Mouse (Mus musculus) C2C12 (cell line): ENCODE data around the gene Mypop. TPM values are rescaled to one million over a fixed set of nuclear protein-coding genes. Genes with fewer than 3 reads are reported as not detected.

ENCODE experiments used
- H3K27me3 ChIP-seq: one replicate; pipeline ENCODE4 v1.6.1; 2011; ENCODE audit not compliant: control insufficient read depth, insufficient read depth, insufficient read length
- H3K36me3 ChIP-seq: one replicate; pipeline ENCODE4 v1.6.1; 2011; ENCODE audit not compliant: control insufficient read depth, insufficient read depth
- H3K4me3 ChIP-seq: one replicate; pipeline ENCODE4 v1.5.1; 2011; ENCODE audit warnings: mild to moderate bottlenecking, control low read depth; ENCODE audit not compliant: poor library complexity, insufficient read depth, severe bottlenecking
- H3K79me2 ChIP-seq: one replicate; pipeline ENCODE4 v1.6.1; 2011; ENCODE audit not compliant: control insufficient read depth, insufficient read depth
- H3K79me3 ChIP-seq: one replicate; pipeline ENCODE4 v1.6.1; 2011; ENCODE audit warnings: low read depth, control low read depth
- H3ac ChIP-seq: one replicate; pipeline ENCODE3; 2011; ENCODE audit warnings: low read depth; ENCODE audit not compliant: control insufficient read depth, insufficient read length
- CEBPB ChIP-seq: IDR thresholded peaks from one replicate; pipeline ENCODE4 v1.6.1; 2011; ENCODE audit warnings: low read depth, mild to moderate bottlenecking, control low read depth, moderate library complexity
- CTCF ChIP-seq: IDR thresholded peaks from one replicate; pipeline ENCODE4 v1.5.1; 2011; ENCODE audit not compliant: control insufficient read depth, insufficient read depth, insufficient read length
- FOSL1 ChIP-seq: IDR thresholded peaks from one replicate; pipeline ENCODE4 v1.8.0; 2011; ENCODE audit warnings: mild to moderate bottlenecking, low read length; ENCODE audit not compliant: poor library complexity, insufficient read depth, severe bottlenecking
- MAX ChIP-seq: IDR thresholded peaks from one replicate; pipeline ENCODE4 v1.6.1; 2011; ENCODE audit warnings: mild to moderate bottlenecking, control low read depth
- MYOD1 ChIP-seq: IDR thresholded peaks from one replicate; pipeline ENCODE4 v1.6.1; 2011; ENCODE audit warnings: low read depth; ENCODE audit not compliant: control insufficient read depth, insufficient read length
- MYOG ChIP-seq: IDR thresholded peaks from one replicate; pipeline ENCODE4 v1.6.1; 2011; ENCODE audit not compliant: control insufficient read depth, insufficient read length; ENCODE audit errors: extremely low read depth
- USF1 ChIP-seq: IDR thresholded peaks from one replicate; pipeline ENCODE4 v1.6.1; 2011; ENCODE audit warnings: low read depth, mild to moderate bottlenecking, control low read depth, moderate library complexity
- polyA plus RNA-seq: library from polyadenylated mRNA; unstranded; fragments of >200 nt; fragmentation: generic; extraction: Trizol; gene quantifications from one replicate; pipeline ENCODE4 v1.2.1, GENCODE M21; 2012; ENCODE audit warnings: missing spikeins

Gene Mypop
- polyA plus RNA-seq, 1 experiment, result 17.8 TPM

DNA sequence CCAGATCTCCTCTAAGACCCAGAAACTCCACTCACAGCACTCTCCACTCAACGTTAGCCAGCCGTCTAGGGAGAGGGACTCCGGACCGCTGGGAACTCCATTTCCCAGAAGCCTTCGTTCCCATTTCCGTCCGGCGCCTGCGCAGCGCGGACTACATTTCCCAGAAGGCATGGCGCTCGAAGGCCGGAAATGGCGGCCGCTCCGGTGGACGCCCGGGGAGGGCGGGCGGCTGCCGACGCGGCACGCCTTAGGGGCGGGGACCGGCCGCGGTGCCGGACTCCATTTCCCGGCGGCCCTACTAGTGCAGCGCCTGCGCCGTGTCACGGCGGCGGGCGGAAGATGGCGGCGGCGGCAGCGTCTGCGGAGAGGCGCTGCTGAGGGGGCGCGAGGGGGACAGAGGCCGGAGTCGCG, 33.1 kb downstream of the Mypop start, which contains the start of gene Sympk:
Sympk (plus strand) TSS at position 282 of the 411 bp plus-strand sequence.
- H3ac ChIP-seq, result peak within 1 kb of the TSS; percentile 91
- peaks cover 12% of the 10 kb centered on the region for H3K27me3 ChIP-seq
- H3K79me2 ChIP-seq, result peaks cover 45% of the 10 kb centered on the region
- peaks cover 5% of the 10 kb centered on the region for H3K36me3 ChIP-seq
- peaks cover 18% of the 10 kb centered on the region for H3K79me3 ChIP-seq
- TF ChIP-seq MYOG (no peak), MAX (no peak), CTCF (no peak), CEBPB (no peak), USF1 (no peak), MYOD1 (no peak), FOSL1 (no peak)
- peak within 1 kb of the TSS; percentile 63 for H3K4me3 ChIP-seq

DNA sequence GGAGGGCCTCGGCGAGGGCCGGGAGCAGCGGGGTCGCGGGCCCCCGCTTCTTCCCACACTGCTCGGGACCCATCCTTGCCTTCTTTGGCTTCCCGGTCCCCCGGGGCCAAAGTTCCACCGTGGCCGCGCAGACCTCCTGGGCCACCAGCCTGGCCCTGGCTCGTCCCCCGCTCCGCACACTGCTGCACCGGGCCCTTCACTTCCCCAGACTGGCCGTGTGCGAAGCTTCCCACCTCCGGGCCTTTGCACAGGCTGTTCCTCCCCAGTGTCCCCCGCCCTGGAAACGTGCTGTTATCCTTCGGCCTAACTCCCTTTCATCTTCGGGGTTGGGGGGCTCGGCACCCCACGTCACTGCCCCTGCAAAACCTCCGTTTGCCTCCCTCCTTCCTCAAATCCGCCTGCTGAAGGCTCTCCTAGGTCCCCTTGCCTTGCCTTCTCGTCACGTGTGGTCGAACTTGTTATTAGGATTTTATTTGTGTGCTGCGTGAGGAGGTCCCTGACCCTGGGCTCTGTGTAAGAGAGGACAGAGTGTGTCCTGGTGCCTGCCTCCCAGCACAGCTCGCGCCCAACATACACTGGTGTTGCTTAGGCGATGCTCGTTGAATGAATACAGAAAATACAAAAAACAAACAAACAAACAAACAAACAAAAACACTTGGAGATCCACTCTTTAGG, 33.7 kb downstream of the Mypop start:
- peaks cover 45% of the 10 kb centered on the region for H3K79me2 ChIP-seq
- H3K4me3 ChIP-seq, result peak overlapping the region; percentile 63
- H3K27me3 ChIP-seq, result peaks cover 12% of the 10 kb centered on the region
- no peak for TF ChIP-seq CTCF
- TF ChIP-seq FOSL1, result no peak
- TF ChIP-seq MYOG, result no peak
- no peak for TF ChIP-seq MAX
- no peak for TF ChIP-seq MYOD1
- no peak for TF ChIP-seq CEBPB
- TF ChIP-seq USF1, result no peak
- peak overlapping the region; percentile 91 for H3ac ChIP-seq
- peaks cover 18% of the 10 kb centered on the region for H3K79me3 ChIP-seq
- H3K36me3 ChIP-seq, result peaks cover 11% of the 10 kb centered on the region

DNA sequence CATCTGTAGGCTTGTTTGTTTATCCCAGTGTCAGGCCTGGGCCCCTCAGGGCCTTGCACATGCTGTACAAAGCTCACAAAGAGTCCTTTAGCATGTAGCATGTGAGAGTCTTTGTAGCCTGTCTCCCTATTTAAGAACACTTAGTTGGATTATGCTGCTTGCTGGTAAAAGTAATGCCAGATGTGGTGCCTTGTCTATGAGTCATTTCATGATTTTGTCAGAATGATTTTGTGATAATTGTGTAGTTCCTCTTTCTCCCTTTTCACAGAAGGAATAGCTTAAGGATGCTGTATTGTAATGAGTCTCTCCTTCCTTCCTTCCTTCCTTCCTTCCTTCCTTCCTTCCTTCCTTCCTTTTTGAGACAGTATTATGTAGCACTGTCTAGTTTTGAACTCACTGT, 37.0 kb downstream of the Mypop start:
- Histone ChIP-seq H3K4me3 (no peak overlapping the region), H3K27me3 (peaks cover 2% of the 10 kb centered on the region), H3K36me3 (peaks cover 34% of the 10 kb centered on the region), H3K79me2 (peaks cover 45% of the 10 kb centered on the region), H3K79me3 (peaks cover 18% of the 10 kb centered on the region), H3ac (no peak overlapping the region)
- no peak for TF ChIP-seq MYOG
- no peak for TF ChIP-seq USF1
- TF ChIP-seq CTCF, result no peak
- TF ChIP-seq MYOD1, result no peak
- no peak for TF ChIP-seq MAX
- TF ChIP-seq CEBPB, result no peak
- TF ChIP-seq FOSL1, result no peak

DNA sequence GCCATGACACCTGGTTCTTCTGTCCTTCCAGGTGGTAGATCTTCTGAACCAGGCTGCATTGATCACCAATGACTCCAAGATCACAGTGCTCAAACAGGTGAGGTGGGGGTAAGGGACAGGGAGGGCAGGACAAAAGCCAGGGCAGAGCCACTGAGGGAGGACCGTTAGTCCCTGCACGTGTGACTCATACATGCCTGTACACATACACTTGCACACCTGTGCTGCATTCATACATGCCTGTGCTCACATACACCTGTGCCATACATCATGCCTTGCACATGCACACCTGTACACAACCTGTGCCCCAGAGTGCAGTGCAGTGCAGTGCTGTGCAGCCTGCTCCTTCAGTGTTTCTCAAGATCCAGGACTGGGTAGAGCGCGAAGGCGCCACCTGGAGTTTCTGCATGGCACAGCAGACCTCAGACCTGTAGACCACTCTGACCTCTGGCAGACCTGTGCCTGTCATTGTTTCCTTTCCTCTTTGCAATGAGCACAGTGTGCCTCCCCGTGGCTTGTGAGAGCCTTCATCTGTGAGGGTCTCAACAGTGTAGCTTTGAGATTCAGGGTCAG, 38.1 kb downstream of the Mypop start:
- Histone ChIP-seq H3ac (no peak overlapping the region), H3K79me3 (peaks cover 18% of the 10 kb centered on the region), H3K27me3 (no peaks in the 10 kb centered on the region), H3K36me3 (peaks cover 35% of the 10 kb centered on the region), H3K79me2 (peaks cover 45% of the 10 kb centered on the region), H3K4me3 (no peak overlapping the region)
- TF ChIP-seq MAX (no peak), CTCF (peak; percentile 56)

DNA sequence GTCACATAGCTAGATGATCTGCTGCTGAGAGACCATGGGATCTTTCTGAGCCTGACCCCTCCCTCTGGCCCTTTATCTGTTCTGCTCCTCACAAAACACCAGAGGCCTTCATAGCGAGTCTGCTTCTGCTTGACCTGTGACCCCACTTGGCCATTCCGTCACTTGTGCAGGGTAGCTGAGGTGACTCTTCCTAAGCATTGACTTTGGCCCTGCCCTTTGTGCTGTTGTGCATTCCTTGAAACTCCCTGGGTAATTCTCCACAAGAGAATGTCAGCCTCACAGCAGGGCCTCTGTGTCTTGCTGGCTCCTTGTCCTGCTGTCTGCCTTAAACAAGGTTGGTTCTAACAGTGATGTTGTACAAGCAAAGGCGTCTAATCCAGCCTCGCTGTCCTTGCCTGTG, 40.6 kb downstream of the Mypop start:
- peaks cover 22% of the 10 kb centered on the region for H3K79me2 ChIP-seq
- peaks cover 2% of the 10 kb centered on the region for H3K79me3 ChIP-seq
- H3ac ChIP-seq, result no peak overlapping the region
- H3K36me3 ChIP-seq, result peaks cover 41% of the 10 kb centered on the region
- no peaks in the 10 kb centered on the region for H3K27me3 ChIP-seq
- no peak for TF ChIP-seq MYOD1
- no peak for TF ChIP-seq CEBPB
- no peak for TF ChIP-seq MYOG
- TF ChIP-seq MAX, result no peak
- no peak for TF ChIP-seq CTCF
- no peak for TF ChIP-seq FOSL1
- TF ChIP-seq USF1, result no peak
- no peak overlapping the region for H3K4me3 ChIP-seq

DNA sequence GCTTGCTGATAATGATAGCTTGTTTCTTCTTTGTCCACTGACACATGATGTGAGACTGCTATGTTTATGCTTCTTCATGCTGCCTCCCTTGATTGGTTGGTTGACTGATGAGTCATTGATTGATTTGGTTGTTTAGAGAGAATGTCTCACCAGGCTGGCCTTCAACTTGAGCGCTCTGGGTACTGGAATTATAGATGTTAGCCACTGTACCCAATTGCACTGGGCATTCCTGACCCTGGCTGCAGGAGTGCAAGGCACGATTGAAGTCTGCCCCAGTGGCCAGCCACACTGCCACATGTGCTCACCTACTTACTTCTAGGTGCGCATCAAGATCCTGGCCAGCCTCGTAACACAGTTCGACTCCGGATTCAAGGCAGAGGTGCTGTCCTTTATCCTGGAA, 53.6 kb downstream of the Mypop start:
- Histone ChIP-seq H3K4me3 (no peak overlapping the region), H3K79me3 (no peaks in the 10 kb centered on the region), H3K36me3 (peaks cover 34% of the 10 kb centered on the region), H3ac (no peak overlapping the region), H3K27me3 (no peaks in the 10 kb centered on the region), H3K79me2 (no peaks in the 10 kb centered on the region)
- TF ChIP-seq MYOG (no peak), CTCF (no peak), USF1 (no peak), MAX (no peak), MYOD1 (no peak), FOSL1 (no peak), CEBPB (no peak)
